Mouse (Mus musculus): ENCODE results near the gene Ccna1.

Gene Ccna1

GRCm38 (mm10) chr3:55065738-55066665 is 10.7 kb upstream of the Ccna1 start:
- DNase-seq (ENCODE audit: low spot score in 2 of 2) = no peak

GRCm38 (mm10) chr3:55064396-55064795 is 9.1 kb upstream of the Ccna1 start:
- DNase-seq (ENCODE audit: low spot score in 2 of 2) = peak in 1 of 2 experiments; percentile 9

- no peak for DNase-seq (ENCODE audit: low spot score in 2 of 2)
These were observed 7.4 kb upstream of the Ccna1 start for GRCm38 (mm10) chr3:55062653-55063052.

- no peak for DNase-seq (ENCODE audit: low spot score in 2 of 2)
These were observed 1.1 kb upstream of the Ccna1 start for GRCm38 (mm10) chr3:55056376-55056775.

- DNase-seq (ENCODE audit: low spot score in 2 of 2) = no peak
These were observed 433 bp upstream of the Ccna1 start for GRCm38 (mm10) chr3:55055747-55056120.

- DNase-seq (ENCODE audit: low spot score in 2 of 2) = no peak
These were observed 1.1 kb downstream of the Ccna1 start for GRCm38 (mm10) chr3:55054231-55054630.

GRCm38 (mm10) chr3:55044601-55045370 is 10.5 kb downstream of the Ccna1 start:
- DNase-seq (ENCODE audit: low spot score in 2 of 2) = no peak

- DNase-seq (ENCODE audit: low spot score in 2 of 2) = no peak
These were observed 17.7 kb downstream of the Ccna1 start for GRCm38 (mm10) chr3:55037608-55038007.

GRCm38 (mm10) chr3:55027271-55027840 is 27.9 kb downstream of the Ccna1 start:
- DNase-seq (ENCODE audit: low spot score in 2 of 2) = no peak

GRCm38 (mm10) chr3:55025502-55025901 is 29.8 kb downstream of the Ccna1 start:
- no peak for DNase-seq (ENCODE audit: low spot score in 2 of 2)

GRCm38 (mm10) chr3:55023347-55023746 is 32.0 kb downstream of the Ccna1 start:
- no peak for DNase-seq (ENCODE audit: low spot score in 2 of 2)

GRCm38 (mm10) chr3:55022247-55022646 is 33.1 kb downstream of the Ccna1 start:
- no peak for DNase-seq (ENCODE audit: low spot score in 2 of 2)

GRCm38 (mm10) chr3:55012536-55012935 is 42.8 kb downstream of the Ccna1 start:
- no peak for DNase-seq (ENCODE audit: low spot score in 2 of 2)

GRCm38 (mm10) chr3:55011681-55012080 is 43.6 kb downstream of the Ccna1 start:
- no peak for DNase-seq (ENCODE audit: low spot score in 2 of 2)

GRCm38 (mm10) chr3:55008965-55009741 is 46.1 kb downstream of the Ccna1 start:
- DNase-seq (ENCODE audit: low spot score in 2 of 2) = no peak

GRCm38 (mm10) chr3:55004036-55004435 is 51.3 kb downstream of the Ccna1 start:
- DNase-seq (ENCODE audit: low spot score in 2 of 2) = no peak

GRCm38 (mm10) chr3:55001677-55002076 is 53.6 kb downstream of the Ccna1 start:
- no peak for DNase-seq (ENCODE audit: low spot score in 2 of 2)
